Mouse (Mus musculus): Measurements from ENCODE around the gene Amdhd1. TPM values are rescaled to one million over a fixed set of nuclear protein-coding genes. Genes with fewer than 3 reads are reported as not detected.

Gene Amdhd1
- polyA plus RNA-seq, 1 experiment: 0.14 TPM

DNA sequence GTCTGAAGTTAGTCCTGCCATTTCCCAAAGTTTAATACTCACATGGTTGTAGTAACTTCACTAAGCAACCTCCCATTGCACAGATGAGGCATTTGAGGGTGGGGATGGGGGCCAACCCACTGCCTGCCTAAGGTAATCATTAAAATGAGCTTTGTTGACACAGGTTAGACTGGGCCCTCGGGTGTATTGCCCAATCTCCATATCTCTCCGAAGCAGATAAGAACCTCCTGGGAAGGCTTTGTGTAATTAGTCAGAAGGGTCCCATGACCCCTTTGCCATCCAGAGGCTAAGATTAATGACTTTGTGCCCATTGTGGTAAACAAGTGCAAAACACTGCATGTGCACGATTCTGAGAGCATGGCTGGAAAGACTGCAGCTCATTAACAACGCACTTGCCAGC lies 22.1 kb downstream of the Amdhd1 start:
- Histone ChIP-seq H3K4me3 (no peak overlapping the region), H3K36me3 (ENCODE audit: control insufficient read depth, insufficient read depth) (no peaks in the 10 kb centered on the region), H3K27me3 (ENCODE audit: control insufficient read depth, insufficient read depth, insufficient read length) (no peaks in the 10 kb centered on the region), H3ac (ENCODE audit: control insufficient read depth, insufficient read length) (no peak overlapping the region), H3K79me2 (ENCODE audit: control insufficient read depth, insufficient read depth) (no peaks in the 10 kb centered on the region), H3K4me2 (ENCODE audit: low read depth) (no peak overlapping the region)
- TF ChIP-seq MYOD1 (IDR thresholded peaks at IDR 0.05; ENCODE audit: control insufficient read depth in 1 of 3, insufficient read length in 2 of 3, low read depth in 2 of 3): no peak
- TF ChIP-seq POLR2A (IDR thresholded peaks at IDR 0.05; ENCODE audit: insufficient read length, low read depth): no peak
- TF ChIP-seq POLR2AphosphoS2 (IDR thresholded peaks at IDR 0.05; ENCODE audit: insufficient read length, low read depth): no peak
- TF ChIP-seq MYOG (IDR thresholded peaks at IDR 0.05; ENCODE audit: control insufficient read depth in 1 of 3, insufficient read depth in 1 of 3, insufficient read length in 2 of 3, low read depth in 2 of 3): no peak
- no peak for TF ChIP-seq REST (IDR thresholded peaks at IDR 0.05; ENCODE audit: insufficient read depth, insufficient read length)
- no peak for TF ChIP-seq MAX (IDR thresholded peaks at IDR 0.05; ENCODE audit: low read depth)
- no peak for TF ChIP-seq USF1 (IDR thresholded peaks at IDR 0.05; ENCODE audit: low read depth)
- no peak for TF ChIP-seq TCF12 (IDR thresholded peaks at IDR 0.05; ENCODE audit: insufficient read depth, poor library complexity, severe bottlenecking)
- TF ChIP-seq CEBPB (IDR thresholded peaks at IDR 0.05; ENCODE audit: insufficient read depth, poor library complexity, severe bottlenecking): no peak

DNA sequence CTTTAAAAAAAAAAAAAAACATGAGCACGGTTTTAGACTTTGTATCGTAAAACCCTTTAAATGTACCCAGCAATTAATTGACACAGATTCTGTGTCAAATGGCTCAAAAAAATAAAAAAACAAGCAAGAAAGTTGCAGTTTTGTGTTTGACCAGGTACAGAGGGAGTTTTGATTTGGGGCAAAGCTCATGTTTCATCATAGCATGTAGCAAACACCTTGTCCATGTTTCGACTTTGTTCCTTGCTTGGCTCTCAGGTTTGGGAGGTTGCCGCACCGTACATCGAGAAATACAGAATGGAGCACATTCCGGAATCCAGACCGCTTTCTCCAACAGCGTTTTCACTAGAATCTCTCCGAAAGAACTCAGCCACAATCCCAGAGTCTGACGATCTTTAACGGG lies 23.9 kb downstream of the Amdhd1 start:
- no peak overlapping the region for H3K4me3 ChIP-seq
- TF ChIP-seq MYOG (IDR thresholded peaks at IDR 0.05; ENCODE audit: control insufficient read depth in 1 of 3, insufficient read depth in 1 of 3, insufficient read length in 2 of 3, low read depth in 2 of 3) (no peak), MAX (IDR thresholded peaks at IDR 0.05; ENCODE audit: low read depth) (no peak), TCF12 (IDR thresholded peaks at IDR 0.05; ENCODE audit: insufficient read depth, poor library complexity, severe bottlenecking) (no peak), CEBPB (IDR thresholded peaks at IDR 0.05; ENCODE audit: insufficient read depth, poor library complexity, severe bottlenecking) (no peak), MYOD1 (IDR thresholded peaks at IDR 0.05; ENCODE audit: control insufficient read depth in 1 of 3, insufficient read length in 2 of 3, low read depth in 2 of 3) (no peak), POLR2AphosphoS2 (IDR thresholded peaks at IDR 0.05; ENCODE audit: insufficient read length, low read depth) (no peak), SRF (IDR thresholded peaks at IDR 0.05; ENCODE audit: control insufficient read depth, insufficient read length, low read depth) (no peak), USF1 (IDR thresholded peaks at IDR 0.05; ENCODE audit: low read depth) (no peak), TCF3 (IDR thresholded peaks at IDR 0.05; ENCODE audit: insufficient read length, low read depth) (no peak), POLR2A (IDR thresholded peaks at IDR 0.05; ENCODE audit: insufficient read length, low read depth) (no peak), E2F4 (IDR thresholded peaks at IDR 0.05; ENCODE audit: insufficient read depth) (no peak), REST (IDR thresholded peaks at IDR 0.05; ENCODE audit: insufficient read depth, insufficient read length) (no peak)

GRCm38 (mm10) chr10:93515419-93515818 lies 24.4 kb downstream of the Amdhd1 start:
- H3K27me3 ChIP-seq (ENCODE audit: control insufficient read depth, insufficient read depth, insufficient read length): no peaks in the 10 kb centered on the region
- no peaks in the 10 kb centered on the region for H3K36me3 ChIP-seq (ENCODE audit: control insufficient read depth, insufficient read depth)
- TF ChIP-seq MYOD1 (IDR thresholded peaks at IDR 0.05; ENCODE audit: control insufficient read depth in 1 of 3, insufficient read length in 2 of 3, low read depth in 2 of 3) (no peak), TCF12 (IDR thresholded peaks at IDR 0.05; ENCODE audit: insufficient read depth, poor library complexity, severe bottlenecking) (no peak), REST (IDR thresholded peaks at IDR 0.05; ENCODE audit: insufficient read depth, insufficient read length) (no peak), USF1 (IDR thresholded peaks at IDR 0.05; ENCODE audit: low read depth) (no peak), SRF (IDR thresholded peaks at IDR 0.05; ENCODE audit: control insufficient read depth, insufficient read length, low read depth) (no peak), CEBPB (IDR thresholded peaks at IDR 0.05; ENCODE audit: insufficient read depth, poor library complexity, severe bottlenecking) (no peak), POLR2AphosphoS2 (IDR thresholded peaks at IDR 0.05; ENCODE audit: insufficient read length, low read depth) (no peak), MAX (IDR thresholded peaks at IDR 0.05; ENCODE audit: low read depth) (no peak), E2F4 (IDR thresholded peaks at IDR 0.05; ENCODE audit: insufficient read depth) (no peak), MYOG (IDR thresholded peaks at IDR 0.05; ENCODE audit: control insufficient read depth in 1 of 3, insufficient read depth in 1 of 3, insufficient read length in 2 of 3, low read depth in 2 of 3) (no peak), TCF3 (IDR thresholded peaks at IDR 0.05; ENCODE audit: insufficient read length, low read depth) (no peak), POLR2A (IDR thresholded peaks at IDR 0.05; ENCODE audit: insufficient read length, low read depth) (no peak)
- H3K4me2 ChIP-seq (ENCODE audit: low read depth): no peak overlapping the region
- H3K79me2 ChIP-seq (ENCODE audit: control insufficient read depth, insufficient read depth): no peaks in the 10 kb centered on the region
- H3K4me3 ChIP-seq: no peak overlapping the region
- H3ac ChIP-seq (ENCODE audit: control insufficient read depth, insufficient read length): no peak overlapping the region

More for the DNA sequence above, 23.9 kb downstream of the Amdhd1 start:
- Histone ChIP-seq H3ac (ENCODE audit: control insufficient read depth, insufficient read length) (no peak overlapping the region), H3K36me3 (ENCODE audit: control insufficient read depth, insufficient read depth) (no peaks in the 10 kb centered on the region), H3K27me3 (ENCODE audit: control insufficient read depth, insufficient read depth, insufficient read length) (no peaks in the 10 kb centered on the region), H3K79me2 (ENCODE audit: control insufficient read depth, insufficient read depth) (no peaks in the 10 kb centered on the region), H3K4me2 (ENCODE audit: low read depth) (no peak overlapping the region)

- no peaks in the 10 kb centered on the region for H3K27me3 ChIP-seq (ENCODE audit: control insufficient read depth, insufficient read depth, insufficient read length)
- H3ac ChIP-seq (ENCODE audit: control insufficient read depth, insufficient read length): no peak overlapping the region
- no peak overlapping the region for H3K4me2 ChIP-seq (ENCODE audit: low read depth)
- H3K36me3 ChIP-seq (ENCODE audit: control insufficient read depth, insufficient read depth): no peaks in the 10 kb centered on the region
- TF ChIP-seq TCF12 (IDR thresholded peaks at IDR 0.05; ENCODE audit: insufficient read depth, poor library complexity, severe bottlenecking) (no peak), POLR2A (IDR thresholded peaks at IDR 0.05; ENCODE audit: insufficient read length, low read depth) (no peak), CEBPB (IDR thresholded peaks at IDR 0.05; ENCODE audit: insufficient read depth, poor library complexity, severe bottlenecking) (no peak), TCF3 (IDR thresholded peaks at IDR 0.05; ENCODE audit: insufficient read length, low read depth) (no peak), POLR2AphosphoS2 (IDR thresholded peaks at IDR 0.05; ENCODE audit: insufficient read length, low read depth) (no peak), SRF (IDR thresholded peaks at IDR 0.05; ENCODE audit: control insufficient read depth, insufficient read length, low read depth) (no peak), MYOG (IDR thresholded peaks at IDR 0.05; ENCODE audit: control insufficient read depth in 1 of 3, insufficient read depth in 1 of 3, insufficient read length in 2 of 3, low read depth in 2 of 3) (no peak), USF1 (IDR thresholded peaks at IDR 0.05; ENCODE audit: low read depth) (no peak), E2F4 (IDR thresholded peaks at IDR 0.05; ENCODE audit: insufficient read depth) (no peak), MAX (IDR thresholded peaks at IDR 0.05; ENCODE audit: low read depth) (no peak), REST (IDR thresholded peaks at IDR 0.05; ENCODE audit: insufficient read depth, insufficient read length) (no peak), MYOD1 (IDR thresholded peaks at IDR 0.05; ENCODE audit: control insufficient read depth in 1 of 3, insufficient read length in 2 of 3, low read depth in 2 of 3) (no peak)
- H3K79me2 ChIP-seq (ENCODE audit: control insufficient read depth, insufficient read depth): no peaks in the 10 kb centered on the region
- H3K4me3 ChIP-seq: no peak overlapping the region
These were observed 30.2 kb downstream of the Amdhd1 start for GRCm38 (mm10) chr10:93509532-93510153.
